Mouse (Mus musculus) heart, embryonic 14.5 days (tissue): ENCODE data around the gene Zfp94. TPM values are rescaled to one million over a fixed set of nuclear protein-coding genes. Genes with fewer than 3 reads are reported as not detected.
"Not testable (repeated sequence)": the region's sequence is repeated elsewhere in the genome, so short reads cannot be mapped to it uniquely, and the experiment has no call there.

Experiments used
- ATAC-seq: fragments of 200-750 bp; cut with Nextera tagmentation; 2 replicates; pipeline ENCODE4 v1.8.0; 2017; ENCODE audit warnings: low read depth, moderate TSS enrichment; ENCODE audit not compliant: insufficient number of reproducible peaks, insufficient read depth, low FRiP score
- H3K27ac ChIP-seq, 2 experiments: fragments of 200-500 bp in 1 of 2; fragments of 300-500 bp in 1 of 2; sonication (generic) in 1 of 2; replicated peaks in 1 of 2; 2 replicates each; pipeline ENCODE4 v1.5.1; 2012 to 2014; ENCODE audit warnings: low read depth in 2 of 2, low read length in 2 of 2, control low read depth in 1 of 2, mild to moderate bottlenecking in 1 of 2, mixed read lengths in 1 of 2; ENCODE audit not compliant: control insufficient read depth in 1 of 2, insufficient read depth in 1 of 2
- H3K27me3 ChIP-seq: fragments of 300-500 bp; sonication (generic); 2 replicates; pipeline ENCODE4 v1.6.1; 2014; ENCODE audit warnings: mild to moderate bottlenecking, low read length, control low read depth; ENCODE audit not compliant: control insufficient read depth, insufficient read depth
- H3K36me3 ChIP-seq: fragments of 300-500 bp; sonication (generic); 2 replicates; pipeline ENCODE4 v1.6.1; 2014; ENCODE audit warnings: mild to moderate bottlenecking, control low read depth, low read length, mixed read lengths; ENCODE audit not compliant: control insufficient read depth, insufficient read depth
- H3K4me1 ChIP-seq, 2 experiments: fragments of 200-500 bp in 1 of 2; fragments of 300-500 bp in 1 of 2; sonication (generic) in 1 of 2; 2 replicates each; pipeline ENCODE4 v1.6.1; 2012 to 2014; ENCODE audit warnings: low read length in 2 of 2, control low read depth in 1 of 2, mixed read lengths in 1 of 2; ENCODE audit not compliant: control insufficient read depth in 2 of 2, insufficient read depth in 2 of 2
- H3K4me2 ChIP-seq: fragments of 300-500 bp; sonication (generic); 2 replicates; pipeline ENCODE4 v1.6.1; 2014; ENCODE audit warnings: mild to moderate bottlenecking, low read length
- H3K4me3 ChIP-seq, 2 experiments: fragments of 200-500 bp in 1 of 2; fragments of 300-500 bp in 1 of 2; sonication (generic) in 1 of 2; 2 replicates each; pipeline ENCODE4 v1.5.1; 2012 to 2014; ENCODE audit warnings: low read length in 2 of 2, mild to moderate bottlenecking in 2 of 2, control low read depth in 1 of 2, low read depth in 1 of 2, moderate library complexity in 1 of 2; ENCODE audit not compliant: control insufficient read depth in 1 of 2, insufficient read depth in 1 of 2
- H3K9ac ChIP-seq: fragments of 300-500 bp; sonication (generic); 2 replicates; pipeline ENCODE4 v1.6.1; 2014; ENCODE audit warnings: mild to moderate bottlenecking, low read length
- H3K9me3 ChIP-seq: fragments of 300-500 bp; sonication (generic); 2 replicates; pipeline ENCODE4 v1.6.1; 2016; ENCODE audit warnings: low read length, control low read depth; ENCODE audit not compliant: control insufficient read depth
- WGBS: fragments of 180-500 bp; shearing (Covaris S2); extraction: QIAGEN DNeasy Blood & Tissue Kit; methylation state at CpG from one replicate; pipeline ENCODE4 v1.1.7; 2014; 5-methylcytosine and 5-hydroxymethylcytosine counted together
- polyA plus RNA-seq: library from polyadenylated mRNA; unstranded; fragments of >200 nt; fragmentation: Nextera tagmentation; extraction: Ambion mirVana; gene quantifications from 2 replicates; pipeline ENCODE4 v1.2.1, GENCODE M21; 2014

Gene Zfp94
- polyA plus RNA-seq, 1 experiment from 2014 or later, result 4.5 TPM

- Histone ChIP-seq H3K9ac (no peak overlapping the region), H3K27me3 (no peaks in the 10 kb centered on the region), H3K9me3 (0 out of 2 replicates have a peak, but pooled peaks cover 3% of the 10 kb centered on the region), H3K4me1 (no peaks in the 10 kb centered on the region), H3K27ac (no peak overlapping the region), H3K36me3 (peaks cover 31% of the 10 kb centered on the region), H3K4me2 (no peak overlapping the region), H3K4me3 (no peak overlapping the region)
- ATAC-seq, result no peak
- WGBS, result 81% methylated on average over 5 of the region's 5 CpGs
Measured at GRCm38 (mm10) chr7:24287670-24288069, 28.8 kb downstream of the Zfp94 start.

- Histone ChIP-seq H3K9ac (no peak overlapping the region), H3K36me3 (peaks cover 24% of the 10 kb centered on the region), H3K27me3 (no peaks in the 10 kb centered on the region), H3K4me1 (no peaks in the 10 kb centered on the region), H3K4me3 (no peak overlapping the region), H3K9me3 (0 out of 2 replicates have a peak, but pooled peaks cover 3% of the 10 kb centered on the region), H3K4me2 (no peak overlapping the region), H3K27ac (no peak overlapping the region)
- 71% methylated on average over 4 of the region's 4 CpGs for WGBS
- no peak for ATAC-seq
Measured at GRCm38 (mm10) chr7:24286916-24287315, 29.6 kb downstream of the Zfp94 start.

GRCm38 (mm10) chr7:24286090-24286489 lies 30.4 kb downstream of the Zfp94 start:
- Histone ChIP-seq H3K36me3 (peaks cover 16% of the 10 kb centered on the region), H3K27me3 (no peaks in the 10 kb centered on the region), H3K4me3 (no peak overlapping the region), H3K9me3 (0 out of 2 replicates have a peak, but pooled peaks cover 3% of the 10 kb centered on the region), H3K27ac (no peak overlapping the region), H3K4me2 (no peak overlapping the region), H3K9ac (no peak overlapping the region), H3K4me1 (no peaks in the 10 kb centered on the region)
- WGBS, result 54% methylated on average over 4 of the region's 4 CpGs
- no peak for ATAC-seq

GRCm38 (mm10) chr7:24280858-24281145 lies 35.7 kb downstream of the Zfp94 start:
- H3K4me1 ChIP-seq, result no peaks in the 10 kb centered on the region
- 0 out of 2 replicates have a peak, but pooled peaks cover 3% of the 10 kb centered on the region for H3K9me3 ChIP-seq
- no peak overlapping the region for H3K27ac ChIP-seq
- no peak for ATAC-seq
- 46% methylated on average over 4 of the region's 4 CpGs for WGBS
- H3K36me3 ChIP-seq, result peaks cover 4% of the 10 kb centered on the region; the same call in 1 of the 2 replicates
- H3K4me3 ChIP-seq, result no peak overlapping the region
- H3K9ac ChIP-seq, result no peak overlapping the region
- H3K27me3 ChIP-seq, result no peaks in the 10 kb centered on the region
- no peak overlapping the region for H3K4me2 ChIP-seq

- no peak for ATAC-seq
- no peak overlapping the region for H3K4me2 ChIP-seq
- 42% methylated on average over 10 of the region's 10 CpGs for WGBS
- H3K4me1 ChIP-seq, result no peaks in the 10 kb centered on the region
- H3K4me3 ChIP-seq, result no peak overlapping the region
- no peak overlapping the region for H3K27ac ChIP-seq
- H3K36me3 ChIP-seq, result peaks cover 8% of the 10 kb centered on the region
- H3K9me3 ChIP-seq, result 0 out of 2 replicates have a peak, but pooled peaks cover 3% of the 10 kb centered on the region
- H3K27me3 ChIP-seq, result no peaks in the 10 kb centered on the region
- no peak overlapping the region for H3K9ac ChIP-seq
Measured at GRCm38 (mm10) chr7:24280031-24280857, 36.2 kb downstream of the Zfp94 start.

- not testable (repeated sequence) for H3K9ac ChIP-seq, H3K27me3 ChIP-seq, ATAC-seq, H3K4me1 ChIP-seq, H3K27ac ChIP-seq, H3K4me3 ChIP-seq, H3K4me2 ChIP-seq, H3K9me3 ChIP-seq
- H3K36me3 ChIP-seq, result peaks cover 22% of the 10 kb centered on the region
- 85% methylated on average over 3 of the region's 3 CpGs for WGBS
Measured at GRCm38 (mm10) chr7:24278771-24279170, 37.7 kb downstream of the Zfp94 start.

GRCm38 (mm10) chr7:24274456-24274855 lies 42.0 kb downstream of the Zfp94 start:
- 96% methylated on average over 4 of the region's 4 CpGs for WGBS
- ATAC-seq, result no peak
- Histone ChIP-seq H3K9ac (no peak overlapping the region), H3K4me2 (no peak overlapping the region), H3K36me3 (peaks cover 26% of the 10 kb centered on the region), H3K27ac (no peak overlapping the region), H3K9me3 (no peaks in the 10 kb centered on the region), H3K27me3 (no peaks in the 10 kb centered on the region), H3K4me3 (no peak overlapping the region), H3K4me1 (peaks cover 3 to 5% of the 10 kb centered on the region in 2 experiments; a peak in 3 of 4 replicates)
